Mouse (Mus musculus) C2C12 (cell line): ENCODE results near the gene Mrpl33.

Experiments used
- CTCF ChIP-seq: IDR thresholded peaks from one replicate; pipeline ENCODE4 v1.5.1; 2011; ENCODE audit not compliant: control insufficient read depth, insufficient read depth, insufficient read length
- USF1 ChIP-seq: IDR thresholded peaks from one replicate; pipeline ENCODE4 v1.6.1; 2011; ENCODE audit warnings: low read depth, mild to moderate bottlenecking, control low read depth, moderate library complexity

DNA sequence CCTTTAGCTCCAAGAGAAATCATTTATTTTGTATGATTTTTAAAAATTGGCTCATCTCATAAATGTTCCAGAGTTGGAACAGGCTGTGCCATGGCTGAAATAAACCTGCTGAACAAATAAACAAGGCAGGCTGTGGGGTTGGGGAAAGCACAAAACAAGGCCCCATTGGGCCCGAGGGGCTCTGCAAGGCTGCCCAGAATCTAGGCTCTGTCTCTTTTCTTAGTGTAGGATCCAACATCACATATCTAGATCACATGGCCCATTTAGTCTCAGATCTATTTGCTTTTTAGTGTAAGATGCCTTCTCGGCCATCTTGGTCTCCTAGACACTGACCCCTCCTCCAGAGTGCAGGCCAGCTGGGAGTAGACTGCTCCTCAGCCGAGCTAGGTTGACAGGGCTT, 30.3 kb upstream of the Mrpl33 start:
- TF ChIP-seq CTCF (no peak), USF1 (no peak)
